Mouse (Mus musculus) MEL (cell line): ENCODE data around the gene Hmgb1.

Experiments used
- CTCF ChIP-seq, 3 experiments: IDR thresholded peaks in 2 of 3; conservative IDR thresholded peaks in 1 of 3; 2 replicates each; pipeline ENCODE4 v1.5.1; 2011 to 2012; ENCODE audit warnings: low read length in 3 of 3, low read depth in 2 of 3, mild to moderate bottlenecking in 2 of 3, improper control_type of control experiment in 1 of 3, inconsistent platforms in 1 of 3, mixed read lengths in 1 of 3, moderate library complexity in 1 of 3; ENCODE audit not compliant: control insufficient read depth in 1 of 3, insufficient read depth in 1 of 3, poor library complexity in 1 of 3, severe bottlenecking in 1 of 3
- ELF1 ChIP-seq: IDR thresholded peaks from 2 replicates; pipeline ENCODE4 v1.6.1; 2014; ENCODE audit warnings: low read depth, mild to moderate bottlenecking, inconsistent platforms, low read length, improper control_type of control experiment, moderate library complexity
- ETS1 ChIP-seq: IDR thresholded peaks from 2 replicates; pipeline ENCODE4 v1.6.1; 2012; ENCODE audit warnings: low read depth, mild to moderate bottlenecking, inconsistent platforms, low read length, improper control_type of control experiment, moderate library complexity
- MAX ChIP-seq: IDR thresholded peaks from 2 replicates; pipeline ENCODE4 v1.6.1; 2011; ENCODE audit warnings: low read length, improper control_type of control experiment
- MXI1 ChIP-seq: IDR thresholded peaks from 2 replicates; pipeline ENCODE4 v1.6.1; 2011; ENCODE audit warnings: mild to moderate bottlenecking, low read depth, low read length, improper control_type of control experiment
- UBTF ChIP-seq: IDR thresholded peaks from 2 replicates; pipeline ENCODE4 v1.6.1; 2012; ENCODE audit warnings: low read depth, mild to moderate bottlenecking, inconsistent platforms, low read length, improper control_type of control experiment, moderate library complexity, borderline replicate concordance; ENCODE audit not compliant: insufficient read depth

- TF ChIP-seq CTCF (IDR thresholded peaks at IDR 0.05 in 2 of 3, conservative IDR thresholded peaks at IDR 0.05 in 1 of 3; ENCODE audit: control insufficient read depth in 1 of 3, insufficient read depth in 1 of 3, low read depth in 2 of 3, low read length in 3 of 3, poor library complexity in 1 of 3, severe bottlenecking in 1 of 3) (no peak), ELF1 (no peak), ETS1 (no peak), MAX (no peak), UBTF (no peak), MXI1 (no peak)
Measured at GRCm38 (mm10) chr5:149077136-149077535, 107.2 kb downstream of the Hmgb1 start.
